Mouse (Mus musculus) hindbrain, embryonic 14.5 days (tissue): ENCODE measurements at regions not wholly inside any gene's neighbourhood (a gene's known extent, or its start where the extent isn't known, plus 50 kb on each side); places are given as distances from the start of the nearest gene placed in this dataset.

Experiments
- ATAC-seq: fragments of 200-750 bp; cut with Nextera tagmentation; 2 replicates; pipeline ENCODE4 v1.8.0; 2017; ENCODE audit warnings: moderate number of reproducible peaks, mild to moderate bottlenecking, moderate TSS enrichment, moderate library complexity; ENCODE audit not compliant: low FRiP score
- DNase-seq: peaks from one replicate; pipeline ENCODE4 v3.0.0-alpha.2; 2015; ENCODE audit warnings: low spot score
- H3K27ac ChIP-seq: fragments of 300-500 bp; sonication (generic); 2 replicates; pipeline ENCODE4 v1.5.1; 2014; ENCODE audit warnings: mild to moderate bottlenecking, moderate library complexity
- H3K27me3 ChIP-seq: fragments of 300-500 bp; sonication (generic); 2 replicates; pipeline ENCODE4 v1.6.1; 2014; ENCODE audit warnings: mild to moderate bottlenecking, low read length, mixed read lengths; ENCODE audit not compliant: control insufficient read depth, insufficient read depth
- H3K36me3 ChIP-seq: fragments of 300-500 bp; sonication (generic); replicated peaks from 2 replicates; pipeline ENCODE4 v1.6.1; 2014; ENCODE audit not compliant: control insufficient read depth, insufficient read depth
- H3K4me1 ChIP-seq: fragments of 300-500 bp; sonication (generic); replicated peaks from 2 replicates; pipeline ENCODE4 v1.6.1; 2014; ENCODE audit warnings: antibody characterized with exemption, low read length, mixed read lengths; ENCODE audit not compliant: control insufficient read depth, insufficient read depth
- H3K4me2 ChIP-seq: fragments of 300-500 bp; sonication (generic); replicated peaks from 2 replicates; pipeline ENCODE4 v1.6.1; 2014; ENCODE audit warnings: mild to moderate bottlenecking, moderate library complexity
- H3K4me3 ChIP-seq: fragments of 300-500 bp; sonication (generic); replicated peaks from 2 replicates; pipeline ENCODE4 v1.5.1; 2014; ENCODE audit warnings: mild to moderate bottlenecking, low read length
- H3K9ac ChIP-seq: fragments of 300-500 bp; sonication (generic); 2 replicates; pipeline ENCODE4 v1.6.1; 2014
- H3K9me3 ChIP-seq: fragments of 300-500 bp; sonication (generic); 2 replicates; pipeline ENCODE4 v1.6.1; 2016; ENCODE audit warnings: low read length; ENCODE audit not compliant: control insufficient read depth
- WGBS: fragments of 180-500 bp; shearing (Covaris S2); extraction: QIAGEN DNeasy Blood & Tissue Kit; methylation state at CpG from one replicate; pipeline ENCODE4 v1.1.7; 2014; 5-methylcytosine and 5-hydroxymethylcytosine counted together

DNA sequence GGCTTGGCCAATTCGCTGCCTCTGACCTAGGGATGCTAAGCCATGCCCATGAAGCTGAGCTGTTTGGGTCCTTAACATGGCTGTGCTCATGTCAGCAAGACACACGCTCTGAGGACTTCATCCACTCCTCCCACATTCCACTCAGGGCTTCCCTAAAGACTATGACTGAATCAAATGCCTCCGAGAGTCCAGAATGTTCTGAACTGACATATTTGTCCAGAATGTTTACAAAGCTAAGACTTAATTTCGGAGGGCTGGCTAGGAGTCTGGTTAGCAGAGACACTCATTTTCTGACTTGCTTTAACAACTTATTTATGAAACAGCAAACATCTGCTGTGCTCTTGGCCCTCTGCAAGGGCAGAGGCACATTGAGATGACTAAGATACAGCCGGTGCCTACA, 78.5 kb downstream of the Tmsb4x start:
- 77% methylated on average over 5 of the region's 5 CpGs for WGBS

DNA sequence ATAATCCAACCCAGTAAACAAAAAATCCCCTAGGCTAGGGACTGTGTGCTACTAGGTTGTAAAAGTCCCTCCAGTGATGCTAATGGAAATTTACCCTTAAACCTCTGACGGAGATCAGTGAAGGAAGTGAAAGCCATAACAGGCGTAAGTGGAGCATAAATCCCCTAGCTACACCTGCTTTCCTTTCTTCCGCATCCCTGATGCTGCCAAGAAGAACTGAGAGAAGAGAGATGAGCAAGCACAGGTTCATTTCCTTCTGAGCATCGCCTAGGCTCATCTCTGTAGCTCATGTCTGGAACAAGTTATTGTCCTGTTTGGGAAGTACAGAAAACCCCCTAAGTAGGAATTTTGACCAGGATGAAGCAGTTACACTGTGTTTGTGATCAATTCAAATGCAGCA, 89.8 kb downstream of the Tmsb4x start:
- H3K27me3 ChIP-seq, result peaks cover 57% of the 10 kb centered on the region

More for the DNA sequence above, 78.5 kb downstream of the Tmsb4x start:
- H3K9ac ChIP-seq, result no peak overlapping the region
- H3K4me1 ChIP-seq, result no peaks in the 10 kb centered on the region
- no peaks in the 10 kb centered on the region for H3K36me3 ChIP-seq
- DNase-seq (no peak), ATAC-seq (no peak)
- H3K27ac ChIP-seq, result no peak overlapping the region
- no peak overlapping the region for H3K4me2 ChIP-seq
- no peaks in the 10 kb centered on the region for H3K9me3 ChIP-seq
- peaks cover 37% of the 10 kb centered on the region for H3K27me3 ChIP-seq
- H3K4me3 ChIP-seq, result no peak overlapping the region

DNA sequence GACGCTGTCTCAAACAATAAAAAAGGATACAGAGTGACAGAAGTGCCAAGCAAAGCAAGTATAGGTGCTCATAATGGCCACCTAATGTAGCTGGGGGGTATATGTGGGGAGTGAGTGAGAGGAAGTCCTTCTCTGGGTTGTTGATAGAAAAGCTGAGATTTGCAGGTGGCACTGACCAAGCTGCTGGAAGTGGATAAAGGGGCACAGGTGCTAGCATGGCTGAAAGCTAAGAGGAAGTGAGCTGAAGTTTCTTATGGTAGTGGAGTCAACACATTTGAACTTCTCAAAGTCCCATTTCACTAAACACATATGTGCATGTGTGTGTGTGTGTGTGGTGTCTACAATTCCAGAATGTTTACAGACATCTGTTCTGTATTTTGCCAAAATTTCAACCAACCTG, 94.0 kb downstream of the Tmsb4x start:
- no peaks in the 10 kb centered on the region for H3K9me3 ChIP-seq
- ATAC-seq, result no peak
- no peaks in the 10 kb centered on the region for H3K36me3 ChIP-seq
- H3K4me1 ChIP-seq, result no peaks in the 10 kb centered on the region
- no peak overlapping the region for H3K9ac ChIP-seq
- H3K27ac ChIP-seq, result no peak overlapping the region
- H3K27me3 ChIP-seq, result peaks cover 40% of the 10 kb centered on the region
- no peak overlapping the region for H3K4me2 ChIP-seq
- no peak for DNase-seq
- H3K4me3 ChIP-seq, result no peak overlapping the region
- WGBS, result 86% methylated on average over 1 of the region's 1 CpGs

More for the DNA sequence above, 89.8 kb downstream of the Tmsb4x start:
- H3K4me1 ChIP-seq, result no peaks in the 10 kb centered on the region
- no peak overlapping the region for H3K27ac ChIP-seq
- no peaks in the 10 kb centered on the region for H3K36me3 ChIP-seq
- H3K4me2 ChIP-seq, result no peak overlapping the region
- DNase-seq (no peak), ATAC-seq (no peak)
- H3K9me3 ChIP-seq, result no peaks in the 10 kb centered on the region
- H3K9ac ChIP-seq, result no peak overlapping the region
- no peak overlapping the region for H3K4me3 ChIP-seq
- WGBS, result 90% methylated on average over 4 of the region's 4 CpGs

DNA sequence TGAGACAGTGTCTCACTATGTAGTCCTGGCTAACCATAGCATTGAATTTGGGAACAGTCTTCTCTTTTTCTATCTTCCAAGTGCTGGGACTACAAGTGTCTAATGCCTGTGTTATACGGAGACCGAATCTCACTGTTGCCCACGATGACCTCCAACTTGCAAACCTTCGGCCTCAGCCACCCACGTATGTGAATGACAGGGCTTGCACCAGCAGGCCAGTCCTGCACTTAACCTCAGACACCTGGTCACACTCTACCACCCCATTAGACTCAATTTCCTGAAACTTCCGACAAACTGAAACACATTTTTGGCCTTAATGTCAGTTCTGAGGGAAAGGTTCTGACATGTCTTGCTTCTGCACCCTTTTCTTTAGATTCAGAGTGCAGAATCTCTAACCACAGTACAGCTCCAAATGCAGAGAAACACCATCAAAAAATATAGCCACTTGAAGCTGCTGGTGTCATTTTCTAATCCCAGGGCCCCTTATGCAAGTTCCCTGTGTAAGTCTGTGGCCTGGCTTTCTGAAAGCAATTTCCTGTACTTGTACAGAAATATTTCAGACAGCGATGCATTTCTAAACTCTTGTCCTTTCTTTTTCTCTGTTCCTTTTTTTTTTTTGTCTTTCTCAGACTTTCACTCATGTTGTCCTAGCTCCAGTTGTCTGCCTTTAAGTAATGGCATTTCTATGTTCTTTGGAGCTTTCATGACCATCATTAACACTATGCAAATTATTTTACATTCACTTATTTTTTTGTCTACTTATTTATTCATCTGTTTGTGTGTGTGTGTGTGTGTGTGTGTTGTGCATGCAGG, 97.8 kb downstream of the Tmsb4x start:
- Histone ChIP-seq H3K27ac (no peak overlapping the region), H3K4me1 (no peaks in the 10 kb centered on the region), H3K9ac (no peak overlapping the region), H3K4me3 (no peak overlapping the region), H3K27me3 (peaks cover 39% of the 10 kb centered on the region), H3K9me3 (no peaks in the 10 kb centered on the region), H3K4me2 (no peak overlapping the region), H3K36me3 (no peaks in the 10 kb centered on the region)
- no peak for DNase-seq
- WGBS, result 87% methylated on average over 7 of the region's 7 CpGs
- ATAC-seq, result no peak

DNA sequence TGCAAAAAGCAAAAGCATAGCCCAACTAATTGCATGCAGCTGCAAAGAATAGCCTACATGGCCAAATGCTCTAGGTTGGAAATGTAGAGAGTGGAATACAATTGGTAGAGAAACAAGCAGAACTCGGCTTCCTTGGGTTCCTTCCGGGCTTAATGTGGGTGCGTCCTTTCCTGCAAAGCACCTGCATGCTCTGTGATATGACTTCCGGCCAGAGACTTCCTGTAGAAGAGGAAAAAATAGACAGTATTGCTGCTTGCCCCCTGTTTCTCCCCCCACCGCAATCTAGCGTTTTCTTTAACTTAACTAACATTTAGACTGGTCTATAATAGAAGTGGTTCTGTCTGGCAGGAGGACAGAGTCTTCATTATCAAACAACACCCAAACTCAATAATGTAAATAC, 100.8 kb downstream of the Tmsb4x start:
- no peaks in the 10 kb centered on the region for H3K9me3 ChIP-seq
- DNase-seq (no peak), ATAC-seq (no peak)
- peaks cover 36% of the 10 kb centered on the region for H3K27me3 ChIP-seq
- 88% methylated on average over 6 of the region's 6 CpGs for WGBS
- H3K4me3 ChIP-seq, result no peak overlapping the region
- H3K27ac ChIP-seq, result no peak overlapping the region
- no peak overlapping the region for H3K9ac ChIP-seq
- no peak overlapping the region for H3K4me2 ChIP-seq
- H3K4me1 ChIP-seq, result no peaks in the 10 kb centered on the region; the same call in 1 of the 2 replicates
- no peaks in the 10 kb centered on the region for H3K36me3 ChIP-seq

DNA sequence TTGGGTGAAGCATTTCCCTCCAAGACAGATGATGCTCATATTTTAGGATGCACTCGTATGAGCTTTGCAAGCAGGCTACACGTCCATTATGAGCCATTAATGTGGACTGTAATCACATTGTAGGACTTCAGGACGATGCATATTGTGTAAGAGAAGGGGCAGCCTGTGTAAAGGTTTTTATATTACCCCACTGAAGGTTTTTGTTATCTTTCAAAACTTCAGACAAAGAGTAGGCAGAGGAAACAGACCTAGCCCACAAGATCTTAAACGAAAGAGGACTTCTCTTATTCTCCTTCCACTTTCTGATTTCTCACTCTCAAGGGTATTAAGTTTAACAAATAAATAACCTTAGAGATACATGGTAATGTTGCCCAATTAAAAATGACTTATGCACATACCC, 101.6 kb downstream of the Tmsb4x start:
- no peaks in the 10 kb centered on the region; the same call in 1 of the 2 replicates for H3K4me1 ChIP-seq
- H3K9me3 ChIP-seq, result no peaks in the 10 kb centered on the region
- 78% methylated on average over 4 of the region's 4 CpGs for WGBS
- H3K27me3 ChIP-seq, result peaks cover 42% of the 10 kb centered on the region
- DNase-seq (no peak), ATAC-seq (no peak)
- no peak overlapping the region for H3K27ac ChIP-seq
- H3K36me3 ChIP-seq, result no peaks in the 10 kb centered on the region
- H3K4me2 ChIP-seq, result no peak overlapping the region
- no peak overlapping the region for H3K4me3 ChIP-seq
- no peak overlapping the region for H3K9ac ChIP-seq

DNA sequence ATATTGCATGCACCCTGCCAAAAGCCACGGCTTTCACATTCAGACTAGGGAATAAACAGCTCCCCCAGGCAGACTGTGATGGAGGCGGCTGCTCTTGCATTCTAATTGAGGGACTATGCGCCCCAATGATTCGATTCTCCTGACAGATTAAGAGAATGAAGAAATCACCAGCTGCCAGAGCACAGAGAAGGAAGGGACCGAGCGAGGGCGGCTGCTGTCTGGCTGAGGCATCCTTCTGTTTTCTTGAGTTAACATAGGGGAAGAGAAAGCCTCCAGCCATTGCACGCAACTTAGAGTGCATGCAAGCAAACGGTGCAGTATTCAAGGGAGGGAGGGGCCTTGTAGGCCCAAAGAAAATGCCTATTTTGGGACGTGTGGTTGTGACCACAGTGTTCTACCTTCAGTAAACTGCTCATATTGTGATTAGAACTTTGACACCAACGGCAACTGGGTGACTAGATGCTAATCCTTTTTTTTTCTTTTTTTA, 103.1 kb downstream of the Tmsb4x start:
- Histone ChIP-seq H3K9ac (no peak overlapping the region), H3K36me3 (no peaks in the 10 kb centered on the region), H3K27me3 (peaks cover 47% of the 10 kb centered on the region), H3K27ac (no peak overlapping the region), H3K4me3 (no peak overlapping the region), H3K9me3 (no peaks in the 10 kb centered on the region), H3K4me1 (no peaks in the 10 kb centered on the region; the same call in 1 of the 2 replicates), H3K4me2 (peak overlapping the region; percentile 12)
- ATAC-seq, result 0 out of 2 replicates have a peak, but pooled peaks have one; percentile 27
- DNase-seq, result no peak
- WGBS, result 43% methylated on average over 11 of the region's 11 CpGs

DNA sequence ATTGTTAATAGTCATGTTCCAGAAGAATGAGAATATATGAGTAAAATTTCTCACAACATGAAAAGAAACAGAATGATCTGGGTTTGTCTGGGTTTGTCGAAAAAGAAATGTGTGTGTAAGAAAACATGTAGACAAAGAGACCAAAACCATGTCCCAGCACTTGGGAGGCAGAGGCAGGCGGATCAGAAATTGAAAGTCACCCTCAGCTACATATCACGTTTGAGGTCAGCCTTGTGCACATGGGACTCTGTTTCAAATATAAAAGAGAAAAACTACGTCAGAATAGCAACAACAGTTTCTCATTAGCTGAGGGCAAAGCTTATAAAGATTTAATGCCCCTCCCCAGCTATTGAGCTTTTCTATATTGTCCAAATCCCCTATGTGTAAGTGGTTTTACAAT, 103.8 kb downstream of the Tmsb4x start:
- no peaks in the 10 kb centered on the region; the same call in 1 of the 2 replicates for H3K4me1 ChIP-seq
- ATAC-seq, result no peak
- no peaks in the 10 kb centered on the region for H3K9me3 ChIP-seq
- DNase-seq, result no peak
- 70% methylated on average over 4 of the region's 4 CpGs for WGBS
- H3K27me3 ChIP-seq, result peaks cover 53% of the 10 kb centered on the region
- no peak overlapping the region for H3K4me2 ChIP-seq
- no peak overlapping the region for H3K4me3 ChIP-seq
- H3K36me3 ChIP-seq, result no peaks in the 10 kb centered on the region
- no peak overlapping the region for H3K9ac ChIP-seq
- no peak overlapping the region for H3K27ac ChIP-seq

DNA sequence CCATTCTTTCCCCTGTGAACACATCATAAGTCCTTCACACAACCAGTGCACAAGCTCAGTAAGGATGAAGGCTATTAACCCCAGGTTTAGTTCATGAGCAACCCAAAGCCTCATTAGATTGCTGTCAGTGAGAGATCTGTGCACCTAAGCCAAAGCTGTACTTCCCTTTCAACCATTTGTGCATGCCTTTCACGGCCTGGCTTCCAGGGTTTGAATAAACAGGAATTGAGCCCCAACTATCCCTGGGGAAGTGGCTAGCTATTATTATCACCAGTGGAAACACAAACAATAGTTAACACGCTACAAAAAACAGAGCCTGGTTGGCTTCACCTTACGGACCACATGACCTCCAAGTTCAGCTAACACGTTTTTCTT, 104.9 kb downstream of the Tmsb4x start:
- H3K4me1 ChIP-seq, result no peaks in the 10 kb centered on the region; the same call in 1 of the 2 replicates
- no peak overlapping the region for H3K9ac ChIP-seq
- no peak overlapping the region for H3K4me2 ChIP-seq
- no peak overlapping the region for H3K27ac ChIP-seq
- no peaks in the 10 kb centered on the region for H3K9me3 ChIP-seq
- ATAC-seq (no peak), DNase-seq (no peak)
- H3K36me3 ChIP-seq, result no peaks in the 10 kb centered on the region
- H3K27me3 ChIP-seq, result peaks cover 54% of the 10 kb centered on the region
- no peak overlapping the region for H3K4me3 ChIP-seq
- 53% methylated on average over 4 of the region's 4 CpGs for WGBS
